Mouse (Mus musculus) G1E (cell line): ENCODE data around the gene Hapln3.

Experiments used
- CTCF ChIP-seq: IDR thresholded peaks from 2 replicates; pipeline ENCODE4 v1.5.1; 2012; ENCODE audit warnings: low read depth, low read length, inconsistent platforms, mixed read lengths
- GATA1 ChIP-seq: IDR thresholded peaks from 2 replicates; pipeline ENCODE4 v1.6.1; 2012; ENCODE audit warnings: borderline replicate concordance, low read length, inconsistent platforms, mixed read lengths

DNA sequence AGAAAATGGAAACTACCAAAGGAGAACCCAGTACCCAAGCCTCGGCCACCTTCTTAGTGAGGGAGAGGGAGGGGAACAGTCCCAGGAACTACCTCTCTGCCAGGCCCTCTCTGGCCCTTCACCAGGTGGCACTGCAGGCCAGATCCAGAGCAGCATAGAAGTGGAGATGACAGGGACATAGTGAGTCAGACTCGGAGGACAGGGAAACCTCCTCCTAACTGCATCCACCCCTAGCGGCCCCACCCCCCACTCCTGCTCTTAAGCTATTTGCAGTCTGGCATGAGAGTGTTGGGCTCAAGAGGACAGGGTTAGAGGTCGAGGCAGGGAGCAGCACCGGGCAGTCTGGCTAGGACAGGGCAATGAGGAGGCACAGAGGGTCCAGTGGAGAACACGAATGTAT is 2.6 kb upstream of the Hapln3 start:
- TF ChIP-seq CTCF (no peak), GATA1 (no peak)
